Mouse (Mus musculus): ENCODE results near the gene Mon2. TPM values are rescaled to one million over a fixed set of nuclear protein-coding genes. Genes with fewer than 3 reads are reported as not detected.
"Not testable (repeated sequence)": the region's sequence is repeated elsewhere in the genome, so short reads cannot be mapped to it uniquely, and the experiment has no call there.

Mon2 gene
- polyA plus RNA-seq, 1 experiment from 2014 or later: 8.1 TPM

GRCm38 (mm10) chr10:122982909-122983578 is 93.3 kb downstream of the Mon2 start:
- ATAC-seq (ENCODE audit: insufficient read depth): no peak
- peak overlapping the region; percentile 97 for H3K4me3 ChIP-seq (replicated peaks)
- H3K4me2 ChIP-seq: peak overlapping the region; percentile 78
- no peak overlapping the region for H3K27ac ChIP-seq (replicated peaks)
- no peak overlapping the region for H3K9ac ChIP-seq
- no peaks in the 10 kb centered on the region for H3K9me3 ChIP-seq (replicated peaks)
- 55% methylated on average over 11 of the region's 11 CpGs for WGBS (ENCODE audit: insufficient replicate concordance)
- peaks cover 36% of the 10 kb centered on the region for H3K4me1 ChIP-seq (replicated peaks)
- H3K27me3 ChIP-seq: no peaks in the 10 kb centered on the region
- peaks cover 21% of the 10 kb centered on the region; the same call in 1 of the 2 replicates for H3K36me3 ChIP-seq (replicated peaks)

DNA sequence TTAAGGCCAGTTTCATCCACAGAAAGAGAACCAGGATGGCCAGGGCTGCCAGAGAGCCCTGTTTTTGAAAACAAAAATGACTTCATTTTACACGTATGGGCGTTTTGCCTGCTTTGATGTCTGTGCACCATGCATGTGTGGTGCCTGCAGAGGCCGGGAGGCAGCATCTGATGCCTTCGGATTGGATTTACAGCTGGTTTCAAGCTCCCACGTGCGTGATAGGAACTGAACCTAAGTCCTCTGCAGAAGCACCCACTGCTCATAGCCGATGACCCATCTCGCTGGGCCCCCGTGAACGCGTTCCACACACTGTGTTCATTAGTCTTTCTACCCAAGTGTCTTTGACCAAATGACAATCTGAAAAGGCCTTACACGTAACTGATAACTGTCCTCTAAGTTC is 96.2 kb downstream of the Mon2 start:
- no peak for ATAC-seq (ENCODE audit: insufficient read depth)
- Histone ChIP-seq H3K9ac (no peak overlapping the region), H3K27ac (replicated peaks) (no peak overlapping the region), H3K4me3 (replicated peaks) (no peak overlapping the region), H3K4me1 (replicated peaks) (peaks cover 23% of the 10 kb centered on the region), H3K27me3 (no peaks in the 10 kb centered on the region), H3K36me3 (replicated peaks) (peaks cover 21% of the 10 kb centered on the region; the same call in 1 of the 2 replicates), H3K4me2 (no peak overlapping the region), H3K9me3 (replicated peaks) (no peaks in the 10 kb centered on the region)
- WGBS (ENCODE audit: insufficient replicate concordance): 90% methylated on average over 12 of the region's 12 CpGs

GRCm38 (mm10) chr10:122979356-122979755 is 96.9 kb downstream of the Mon2 start:
- no peak overlapping the region for H3K27ac ChIP-seq (replicated peaks)
- H3K9ac ChIP-seq: no peak overlapping the region
- no peaks in the 10 kb centered on the region for H3K27me3 ChIP-seq
- H3K4me1 ChIP-seq (replicated peaks): peaks cover 22% of the 10 kb centered on the region
- H3K9me3 ChIP-seq (replicated peaks): no peaks in the 10 kb centered on the region
- H3K4me3 ChIP-seq (replicated peaks): no peak overlapping the region
- peaks cover 21% of the 10 kb centered on the region; the same call in 1 of the 2 replicates for H3K36me3 ChIP-seq (replicated peaks)
- no peak overlapping the region for H3K4me2 ChIP-seq
- no peak for ATAC-seq (ENCODE audit: insufficient read depth)

DNA sequence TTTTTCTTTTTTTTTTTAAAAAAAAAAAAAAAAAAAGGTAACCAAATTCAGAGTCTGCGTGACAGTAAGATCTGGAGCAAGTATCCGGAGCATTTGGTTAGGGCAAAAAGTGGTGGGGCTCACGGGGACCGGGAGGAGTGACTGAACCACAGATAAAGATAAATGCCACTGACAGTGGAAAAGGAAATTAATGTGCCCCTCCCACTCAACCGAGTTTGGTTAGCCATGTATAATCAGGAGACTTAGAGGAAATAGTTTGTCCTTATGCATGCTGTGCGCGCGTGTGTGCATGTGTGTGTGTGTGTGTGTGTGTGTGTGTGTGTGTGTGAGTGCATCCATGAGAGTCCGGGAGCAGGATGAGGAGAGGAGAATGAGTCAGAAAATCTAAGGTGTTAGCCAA is 100.3 kb downstream of the Mon2 start:
- Histone ChIP-seq H3K9ac (no peak overlapping the region), H3K27me3 (no peaks in the 10 kb centered on the region), H3K27ac (replicated peaks) (no peak overlapping the region), H3K4me2 (no peak overlapping the region), H3K36me3 (replicated peaks) (peaks cover 6% of the 10 kb centered on the region; the same call in 1 of the 2 replicates), H3K4me1 (replicated peaks) (peaks cover 5% of the 10 kb centered on the region; the same call in 1 of the 2 replicates), H3K9me3 (replicated peaks) (no peaks in the 10 kb centered on the region), H3K4me3 (replicated peaks) (no peak overlapping the region)
- WGBS (ENCODE audit: insufficient replicate concordance): 30% methylated on average over 9 of the region's 9 CpGs
- no peak for ATAC-seq (ENCODE audit: insufficient read depth)

- H3K9me3 ChIP-seq (replicated peaks): no peaks in the 10 kb centered on the region
- no peaks in the 10 kb centered on the region for H3K27me3 ChIP-seq
- no peak overlapping the region for H3K4me3 ChIP-seq (replicated peaks)
- no peak overlapping the region for H3K27ac ChIP-seq (replicated peaks)
- no peak overlapping the region for H3K9ac ChIP-seq
- peaks cover 5% of the 10 kb centered on the region; the same call in 1 of the 2 replicates for H3K4me1 ChIP-seq (replicated peaks)
- no peaks in the 10 kb centered on the region for H3K36me3 ChIP-seq (replicated peaks)
- H3K4me2 ChIP-seq: no peak overlapping the region
- no peak for ATAC-seq (ENCODE audit: insufficient read depth)
Observed at GRCm38 (mm10) chr10:122973241-122973640, 103.1 kb downstream of the Mon2 start.

DNA sequence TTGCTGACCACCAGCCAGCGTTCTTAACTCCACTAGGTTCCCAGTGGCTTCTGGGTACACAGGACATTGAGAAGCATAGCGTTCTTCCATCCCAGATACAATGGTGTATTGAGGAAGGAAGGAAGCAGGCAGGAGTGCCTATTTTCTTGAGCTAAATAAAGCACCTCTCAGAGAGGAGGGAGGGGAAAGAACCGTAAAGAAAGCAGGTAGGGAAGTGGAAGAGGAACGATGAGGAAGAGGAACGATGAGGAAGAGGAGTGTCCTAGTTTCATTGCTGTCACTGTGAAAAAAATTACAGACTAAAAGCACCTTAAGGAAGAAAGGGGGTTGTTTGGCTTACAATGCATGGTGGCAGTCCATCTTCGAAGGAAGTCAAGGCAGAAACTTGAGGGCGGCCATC is 106.1 kb downstream of the Mon2 start:
- ATAC-seq (ENCODE audit: insufficient read depth): no peak
- H3K9ac ChIP-seq: no peak overlapping the region
- WGBS (ENCODE audit: insufficient replicate concordance): 39% methylated on average over 7 of the region's 7 CpGs
- H3K4me1 ChIP-seq (replicated peaks): no peaks in the 10 kb centered on the region
- no peak overlapping the region for H3K4me2 ChIP-seq
- H3K27ac ChIP-seq (replicated peaks): no peak overlapping the region
- no peak overlapping the region for H3K4me3 ChIP-seq (replicated peaks)
- no peaks in the 10 kb centered on the region for H3K36me3 ChIP-seq (replicated peaks)
- no peaks in the 10 kb centered on the region for H3K27me3 ChIP-seq
- no peaks in the 10 kb centered on the region for H3K9me3 ChIP-seq (replicated peaks)

- no peak for ATAC-seq (ENCODE audit: insufficient read depth)
- no peak overlapping the region for H3K4me3 ChIP-seq (replicated peaks)
- H3K27me3 ChIP-seq: peaks cover 19% of the 10 kb centered on the region
- H3K4me2 ChIP-seq: no peak overlapping the region
- H3K36me3 ChIP-seq (replicated peaks): no peaks in the 10 kb centered on the region
- H3K9me3 ChIP-seq (replicated peaks): no peaks in the 10 kb centered on the region
- no peaks in the 10 kb centered on the region for H3K4me1 ChIP-seq (replicated peaks)
- no peak overlapping the region for H3K9ac ChIP-seq
- 53% methylated on average over 7 of the region's 7 CpGs for WGBS (ENCODE audit: insufficient replicate concordance)
- H3K27ac ChIP-seq (replicated peaks): no peak overlapping the region
Observed at GRCm38 (mm10) chr10:122966421-122966820, 109.9 kb downstream of the Mon2 start.

DNA sequence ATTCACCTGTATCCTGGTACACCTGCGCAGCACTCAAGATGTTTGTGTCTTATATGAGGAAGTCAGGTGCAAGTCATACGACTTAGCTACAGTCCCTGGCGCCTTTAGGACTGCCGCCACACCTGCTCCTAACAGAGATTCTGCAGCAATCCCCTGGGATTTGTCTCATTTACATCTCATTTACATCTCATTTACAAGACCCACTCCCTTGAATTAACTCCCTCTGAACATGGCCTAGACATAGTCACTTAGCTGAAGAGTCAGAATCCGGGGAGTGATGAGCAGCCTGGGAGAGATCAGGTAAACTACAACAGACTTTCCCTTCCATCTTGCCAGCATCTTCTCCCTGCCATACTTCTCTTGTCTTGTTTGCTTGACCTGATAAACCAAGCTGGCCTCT is 110.7 kb downstream of the Mon2 start:
- H3K27me3 ChIP-seq: peaks cover 19% of the 10 kb centered on the region
- not testable (repeated sequence) for H3K36me3 ChIP-seq (replicated peaks); ATAC-seq (ENCODE audit: insufficient read depth); H3K4me1 ChIP-seq (replicated peaks); H3K9ac ChIP-seq; H3K9me3 ChIP-seq (replicated peaks); H3K27ac ChIP-seq (replicated peaks); H3K4me3 ChIP-seq (replicated peaks); H3K4me2 ChIP-seq
- WGBS (ENCODE audit: insufficient replicate concordance): 73% methylated on average over 5 of the region's 5 CpGs

- no peak overlapping the region for H3K27ac ChIP-seq (replicated peaks)
- no peaks in the 10 kb centered on the region for H3K36me3 ChIP-seq (replicated peaks)
- H3K27me3 ChIP-seq: peaks cover 19% of the 10 kb centered on the region
- no peak overlapping the region for H3K9ac ChIP-seq
- no peak for ATAC-seq (ENCODE audit: insufficient read depth)
- no peak overlapping the region for H3K4me2 ChIP-seq
- no peaks in the 10 kb centered on the region for H3K4me1 ChIP-seq (replicated peaks)
- 33% methylated on average over 4 of the region's 4 CpGs for WGBS (ENCODE audit: insufficient replicate concordance)
- H3K4me3 ChIP-seq (replicated peaks): no peak overlapping the region
- no peaks in the 10 kb centered on the region for H3K9me3 ChIP-seq (replicated peaks)
Observed at GRCm38 (mm10) chr10:122964241-122964636, 112.1 kb downstream of the Mon2 start.

- no peaks in the 10 kb centered on the region for H3K9me3 ChIP-seq (replicated peaks)
- H3K4me1 ChIP-seq (replicated peaks): no peaks in the 10 kb centered on the region
- no peaks in the 10 kb centered on the region for H3K36me3 ChIP-seq (replicated peaks)
- peak overlapping the region; percentile 27; the same call in 1 of the 2 replicates for H3K4me2 ChIP-seq
- H3K27ac ChIP-seq (replicated peaks): no peak overlapping the region
- WGBS (ENCODE audit: insufficient replicate concordance): 14% methylated on average over 21 of the region's 21 CpGs
- ATAC-seq (ENCODE audit: insufficient read depth): no peak
- H3K27me3 ChIP-seq: peaks cover 19% of the 10 kb centered on the region
- H3K9ac ChIP-seq: no peak overlapping the region
- no peak overlapping the region for H3K4me3 ChIP-seq (replicated peaks)
Observed at GRCm38 (mm10) chr10:122963463-122964240, 112.7 kb downstream of the Mon2 start.

- 64% methylated on average over 9 of the region's 9 CpGs for WGBS (ENCODE audit: insufficient replicate concordance)
- H3K9ac ChIP-seq: no peak overlapping the region
- H3K27ac ChIP-seq (replicated peaks): no peak overlapping the region
- no peaks in the 10 kb centered on the region for H3K4me1 ChIP-seq (replicated peaks)
- no peak overlapping the region for H3K4me3 ChIP-seq (replicated peaks)
- ATAC-seq (ENCODE audit: insufficient read depth): no peak
- H3K36me3 ChIP-seq (replicated peaks): no peaks in the 10 kb centered on the region
- H3K27me3 ChIP-seq: peaks cover 19% of the 10 kb centered on the region
- no peaks in the 10 kb centered on the region for H3K9me3 ChIP-seq (replicated peaks)
- H3K4me2 ChIP-seq: no peak overlapping the region
Observed at GRCm38 (mm10) chr10:122962651-122963050, 113.7 kb downstream of the Mon2 start.
